Mouse (Mus musculus): ENCODE measurements around the gene Olfr153.
"Not testable (repeated sequence)": the region's sequence is repeated elsewhere in the genome, so short reads cannot be mapped to it uniquely, and the experiment has no call there.

Gene Olfr153

DNA sequence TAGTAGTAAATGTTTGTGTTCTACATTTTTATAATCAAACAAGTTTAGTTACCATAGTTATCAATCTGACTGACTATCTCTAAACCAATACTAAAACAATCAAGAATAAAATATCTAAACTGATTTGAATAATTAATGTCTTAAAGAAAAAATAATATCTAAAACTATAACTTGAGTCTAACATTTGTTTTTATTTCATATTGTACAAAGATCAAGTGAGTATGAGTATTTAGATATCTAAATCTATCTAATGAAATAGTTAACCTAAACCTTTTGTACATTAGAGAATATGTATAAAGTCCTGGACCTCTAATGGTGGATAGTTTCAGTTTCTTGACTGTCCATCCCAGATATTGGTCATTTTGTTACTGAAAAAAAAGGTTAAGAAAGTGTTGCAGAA lies at the start of gene Olfr153:
Gene Olfr153, plus strand, starts transcription at position 301 of the 400 bp plus-strand sequence.
- no peak for DNase-seq

DNA sequence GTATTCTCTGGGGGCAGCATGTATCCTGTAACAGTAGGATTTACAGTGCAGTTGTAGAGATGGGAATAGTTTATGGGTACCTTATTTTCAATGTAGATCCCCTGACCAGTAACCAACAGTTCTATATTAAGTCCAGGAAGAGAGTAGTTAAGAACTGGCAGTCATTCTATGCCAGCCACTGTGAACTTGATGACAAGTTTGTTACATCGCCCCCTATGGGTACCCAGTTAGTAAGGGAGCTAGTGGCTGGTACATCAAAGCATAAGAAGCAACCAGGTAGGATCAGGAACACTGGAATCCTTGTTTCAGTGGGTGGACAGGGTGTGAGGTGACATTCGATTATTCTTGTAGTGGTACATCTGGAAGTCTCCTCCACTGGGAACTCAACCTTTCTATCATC lies 49.3 kb upstream of the Olfr153 start:
- DNase-seq, result no peak

DNA sequence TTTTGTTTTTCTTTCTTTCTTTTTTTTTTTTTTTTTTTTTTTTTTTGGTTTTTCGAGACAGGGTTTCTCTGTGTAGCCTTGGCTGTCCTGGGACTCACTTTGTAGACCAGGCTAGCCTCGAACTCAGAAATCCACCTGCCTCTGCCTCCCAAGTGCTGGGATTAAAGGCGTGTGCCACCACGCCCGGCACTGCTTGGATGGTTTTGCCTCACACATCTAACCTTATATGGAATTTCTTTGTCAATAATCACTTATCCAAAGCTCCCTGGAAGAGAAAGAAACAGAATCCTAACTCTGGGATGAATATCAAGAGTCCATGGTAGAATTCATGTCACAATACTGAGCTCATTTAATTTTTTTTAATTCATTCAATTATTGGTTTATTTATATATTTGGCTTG lies 34.6 kb upstream of the Olfr153 start, which contains the start of gene Pramel7:
Gene Pramel7, minus strand, starts transcription at position 101 of the 400 bp plus-strand sequence.
- not testable (repeated sequence) for DNase-seq

DNA sequence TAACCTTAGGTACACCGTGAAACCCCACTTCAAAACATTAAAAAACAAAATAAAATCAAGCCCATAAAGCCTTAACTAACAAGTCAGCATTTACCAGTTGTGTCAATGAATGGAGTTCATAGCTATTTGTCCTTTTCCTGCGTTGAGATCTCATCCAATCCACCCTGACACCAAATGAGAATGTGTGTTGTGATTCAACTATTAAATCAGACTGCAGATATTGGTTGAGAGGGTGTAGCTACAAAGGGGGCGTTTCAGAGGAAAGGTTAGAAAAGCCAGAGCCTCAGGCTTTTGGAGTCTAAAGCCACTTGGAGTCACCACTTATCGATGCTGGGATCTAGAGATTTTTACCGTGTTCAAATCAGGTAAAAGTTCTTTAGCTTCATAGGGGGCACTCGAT lies 25.3 kb upstream of the Olfr153 start, which contains the start of gene Pramel6:
Gene Pramel6, plus strand, starts transcription at position 301 of the 400 bp plus-strand sequence.
- no peak for DNase-seq

DNA sequence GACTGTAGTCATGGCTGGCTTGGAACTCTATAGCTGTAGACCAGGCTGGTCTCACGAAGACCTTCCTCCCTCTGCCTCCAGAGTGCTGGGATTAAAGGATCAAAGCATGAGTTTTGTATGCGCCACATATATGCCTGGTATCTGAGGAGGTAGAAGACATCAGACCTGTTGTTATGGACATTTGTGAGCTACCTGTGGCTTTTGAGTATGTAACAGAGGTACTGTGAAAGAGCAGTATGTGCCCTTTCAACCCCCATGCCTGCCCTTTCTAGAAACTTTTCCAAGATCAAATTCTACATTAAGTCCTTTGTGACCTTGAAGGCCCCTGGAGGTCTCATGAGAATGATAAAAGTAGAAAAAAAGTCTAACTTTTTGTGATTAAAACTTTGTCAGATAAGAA lies 16.6 kb upstream of the Olfr153 start:
- no peak for DNase-seq

DNA sequence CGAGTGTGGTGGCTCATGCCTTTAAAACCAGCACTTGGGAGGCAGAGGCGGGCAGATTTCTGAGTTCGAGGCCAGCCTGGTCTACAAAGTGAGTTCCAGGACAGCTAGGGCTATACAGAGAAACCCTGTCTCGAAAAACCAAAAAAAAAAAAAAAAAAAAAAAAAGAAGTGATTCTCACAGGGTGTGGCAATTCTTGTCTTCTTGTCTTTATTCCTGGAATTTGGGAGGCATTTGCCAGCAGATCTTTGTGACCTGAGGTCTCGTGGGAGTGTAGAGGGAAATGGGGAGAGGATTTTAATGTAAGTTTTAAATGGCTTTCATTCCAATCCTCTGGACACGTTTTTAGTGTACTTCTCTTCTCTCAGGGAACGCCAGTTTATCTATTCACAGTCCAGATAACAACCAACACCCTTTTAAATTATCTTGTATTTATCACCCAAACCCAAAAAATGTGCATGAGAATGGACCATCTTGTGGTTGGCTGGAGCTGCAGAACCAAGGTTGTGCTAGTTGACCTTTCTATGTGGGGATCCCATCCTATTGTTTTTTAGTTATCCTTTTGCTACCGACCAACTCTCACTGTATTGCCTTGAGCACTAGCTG lies 16.0 kb upstream of the Olfr153 start:
- no peak for DNase-seq

DNA sequence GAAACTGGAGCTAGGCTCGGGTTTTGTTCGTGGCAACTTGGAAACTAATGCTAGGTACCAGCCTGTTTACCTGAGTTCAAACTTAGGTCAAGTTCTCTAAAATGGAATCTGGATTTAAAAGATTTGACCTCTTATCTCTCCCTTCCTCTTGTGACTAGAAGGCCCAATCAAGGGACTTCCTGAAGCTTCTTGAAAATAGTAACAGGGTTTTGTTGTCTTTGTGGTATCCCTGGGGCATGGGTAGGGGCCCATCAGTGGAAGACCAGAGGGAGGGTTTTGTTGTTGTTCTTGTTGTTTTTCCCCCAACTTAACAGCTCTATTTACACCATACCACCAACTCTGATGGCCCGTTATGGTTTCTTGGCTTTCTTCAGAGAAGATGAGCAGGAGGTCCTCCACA lies 15.0 kb upstream of the Olfr153 start:
- DNase-seq, result no peak

DNA sequence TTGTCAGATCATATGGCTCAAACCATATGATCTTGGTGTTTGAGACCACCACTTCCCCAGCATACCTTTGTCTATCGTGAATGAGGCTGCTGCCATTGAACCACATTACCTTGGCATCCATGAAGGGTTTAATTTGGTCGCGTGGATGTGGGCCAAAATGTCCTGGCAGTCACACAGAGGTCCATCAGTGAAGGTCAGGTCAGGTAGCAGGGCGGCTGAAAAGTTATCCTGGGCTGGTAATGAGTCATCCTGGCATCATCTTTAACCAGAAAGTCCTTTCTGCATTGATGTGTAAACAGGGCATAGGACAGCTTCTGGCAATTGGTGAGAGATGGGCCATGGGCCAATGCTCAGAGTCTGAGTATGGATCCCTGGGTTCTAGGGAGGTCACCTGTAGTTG lies 10.9 kb upstream of the Olfr153 start:
- no peak for DNase-seq

DNA sequence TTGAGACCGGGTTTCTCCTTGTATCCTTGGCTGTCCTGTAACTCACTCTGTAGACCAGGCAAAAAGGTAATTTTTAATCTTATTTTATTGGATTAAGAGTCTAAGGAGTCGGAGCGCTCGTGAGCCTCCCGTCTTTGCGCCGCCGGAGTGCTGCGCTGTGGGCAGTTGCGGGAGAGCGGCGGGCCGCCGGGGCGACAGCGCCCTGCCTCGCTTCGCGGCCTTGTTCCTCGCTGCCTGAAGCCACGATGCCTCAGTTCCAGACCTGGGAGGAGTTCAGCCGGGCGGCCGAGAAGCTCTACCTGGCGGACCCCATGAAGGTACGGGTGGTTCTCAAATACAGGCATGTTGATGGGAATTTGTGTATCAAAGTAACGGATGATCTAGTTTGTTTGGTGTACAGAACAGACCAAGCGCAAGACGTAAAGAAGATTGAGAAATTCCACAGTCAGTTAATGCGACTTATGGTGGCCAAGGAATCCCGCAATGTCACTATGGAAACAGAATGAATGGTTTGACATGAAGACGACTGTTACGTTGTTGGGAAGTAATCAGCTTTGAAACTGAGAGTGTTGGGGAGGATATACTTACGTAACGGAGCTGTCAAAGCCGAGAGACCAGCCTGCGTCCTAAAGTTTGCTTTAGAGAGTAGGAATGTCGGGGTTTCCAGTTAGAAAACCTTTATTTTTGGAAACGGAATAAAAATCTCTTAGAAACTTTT lies 5.5 kb upstream of the Olfr153 start:
- peak; percentile 6 for DNase-seq

DNA sequence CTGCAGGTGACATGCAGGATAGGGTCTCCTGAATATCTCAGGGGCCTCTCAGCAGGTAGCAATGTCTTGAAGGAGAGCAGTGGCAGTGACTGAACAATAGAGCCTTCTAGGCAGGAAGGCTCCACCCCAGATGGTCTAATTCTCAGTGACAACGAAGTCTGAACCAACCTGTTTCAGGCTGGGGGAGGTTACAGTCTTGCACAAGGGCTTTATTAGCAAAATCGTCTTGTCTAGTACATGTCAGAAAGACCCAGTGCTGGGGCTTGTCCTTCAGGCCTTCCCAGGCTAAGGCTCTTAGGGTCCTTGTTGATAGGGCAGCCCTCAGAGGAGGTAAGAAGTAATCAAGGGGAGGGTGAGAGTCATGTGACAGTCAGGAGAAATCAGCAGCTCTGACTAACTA lies 3.2 kb downstream of the Olfr153 start:
- no peak for DNase-seq

DNA sequence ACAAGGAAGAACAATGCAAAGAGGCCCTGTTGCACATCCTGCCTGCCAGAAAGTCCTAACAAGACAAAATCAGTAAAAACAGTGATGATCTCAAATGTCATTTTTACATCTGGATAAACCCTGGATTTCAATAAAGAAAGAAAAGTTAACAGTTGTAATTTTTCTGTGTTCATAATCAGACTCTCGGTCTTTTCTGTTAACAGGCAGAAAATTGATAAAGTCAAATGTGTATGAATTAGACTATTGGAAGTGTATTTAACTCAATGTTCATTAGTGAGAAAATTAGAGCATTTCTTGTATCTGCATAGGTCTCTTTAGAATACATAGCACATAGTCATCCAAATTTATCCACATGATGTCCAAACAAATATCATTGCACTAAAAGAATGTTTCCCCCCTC lies 13.8 kb downstream of the Olfr153 start, which contains the start of gene Olfr1128:
Gene Olfr1128, minus strand, starts transcription at position 101 of the 400 bp plus-strand sequence.
- no peak for DNase-seq

DNA sequence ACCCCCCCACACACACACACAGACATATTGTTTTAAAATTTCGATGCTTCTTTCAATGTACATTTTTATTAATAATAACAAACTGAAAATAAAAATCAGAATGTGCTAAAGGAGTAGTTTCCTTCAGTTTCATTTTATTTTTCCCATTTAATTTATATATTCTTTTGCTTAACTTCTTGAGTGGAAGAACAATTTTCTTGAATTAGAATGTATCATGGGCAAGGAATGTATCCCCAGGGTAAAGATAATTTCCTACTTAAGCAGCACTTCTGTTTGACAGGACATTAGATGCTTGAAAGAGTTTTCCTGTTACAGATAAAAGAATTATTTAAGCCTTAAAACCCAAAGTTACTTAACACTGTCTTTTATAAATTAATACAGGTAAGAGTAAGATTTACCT lies 42.0 kb downstream of the Olfr153 start, which contains the start of gene Olfr1129:
Gene Olfr1129, plus strand, starts transcription at position 301 of the 400 bp plus-strand sequence.
- DNase-seq, result not testable (repeated sequence)
